Mouse (Mus musculus) lung, embryonic 14.5 days (tissue): Measurements from ENCODE around the gene Fosb. TPM values are rescaled to one million over a fixed set of nuclear protein-coding genes. Genes with fewer than 3 reads are reported as not detected.

Source experiments
- ATAC-seq: fragments of 200-750 bp; cut with Nextera tagmentation; 2 replicates; pipeline ENCODE4 v1.8.0; 2017; ENCODE audit warnings: mild to moderate bottlenecking, moderate TSS enrichment, moderate library complexity; ENCODE audit not compliant: insufficient read depth
- DNase-seq: peaks from one replicate; pipeline ENCODE4 v3.0.0-alpha.2; 2015
- H3K27ac ChIP-seq: fragments of 300-500 bp; sonication (generic); 2 replicates; pipeline ENCODE4 v1.5.1; 2014; ENCODE audit warnings: low read depth, mild to moderate bottlenecking, moderate library complexity
- H3K27me3 ChIP-seq: fragments of 300-500 bp; sonication (generic); 2 replicates; pipeline ENCODE4 v1.6.1; 2014; ENCODE audit warnings: low read length, control low read depth; ENCODE audit not compliant: insufficient read depth
- H3K36me3 ChIP-seq: fragments of 300-500 bp; sonication (generic); 2 replicates; pipeline ENCODE4 v1.6.1; 2014; ENCODE audit warnings: control low read depth; ENCODE audit not compliant: insufficient read depth
- H3K4me1 ChIP-seq: fragments of 300-500 bp; sonication (generic); 2 replicates; pipeline ENCODE4 v1.6.1; 2014; ENCODE audit warnings: antibody characterized with exemption, control low read depth; ENCODE audit not compliant: insufficient read depth
- H3K4me2 ChIP-seq: fragments of 300-500 bp; sonication (generic); 2 replicates; pipeline ENCODE4 v1.6.1; 2014; ENCODE audit warnings: mild to moderate bottlenecking
- H3K4me3 ChIP-seq: fragments of 300-500 bp; sonication (generic); 2 replicates; pipeline ENCODE4 v1.5.1; 2014; ENCODE audit warnings: low read depth, low read length
- H3K9ac ChIP-seq: fragments of 300-500 bp; sonication (generic); 2 replicates; pipeline ENCODE4 v1.6.1; 2014
- H3K9me3 ChIP-seq: fragments of 300-500 bp; sonication (generic); 2 replicates; pipeline ENCODE4 v1.6.1; 2016; ENCODE audit warnings: low read depth, low read length, control low read depth
- CTCF ChIP-seq: IDR thresholded peaks from 2 replicates; pipeline ENCODE4 v1.5.1; 2016; ENCODE audit warnings: antibody characterized with exemption, low read depth
- WGBS: fragments of 180-500 bp; shearing (Covaris S2); extraction: QIAGEN DNeasy Blood & Tissue Kit; methylation state at CpG from one replicate; pipeline ENCODE4 v1.1.7; 2014; 5-methylcytosine and 5-hydroxymethylcytosine counted together
- polyA plus RNA-seq: library from polyadenylated mRNA; unstranded; fragments of >200 nt; fragmentation: Nextera tagmentation; extraction: Ambion mirVana; gene quantifications from 2 replicates; pipeline ENCODE4 v1.2.1, GENCODE M21; 2014

Gene Fosb
- polyA plus RNA-seq, 1 experiment from 2014 or later = not detected

- H3K27me3 ChIP-seq = no peaks in the 10 kb centered on the region
- WGBS = 50% methylated on average over 14 of the region's 14 CpGs
- H3K4me3 ChIP-seq = no peak overlapping the region
- no peak for TF ChIP-seq CTCF
- no peaks in the 10 kb centered on the region for H3K9me3 ChIP-seq
- no peaks in the 10 kb centered on the region for H3K36me3 ChIP-seq
- no peak overlapping the region for H3K27ac ChIP-seq
- no peak for ATAC-seq
- H3K9ac ChIP-seq = no peak overlapping the region
- no peaks in the 10 kb centered on the region for H3K4me1 ChIP-seq
- no peak for DNase-seq
- H3K4me2 ChIP-seq = no peak overlapping the region
Measured at GRCm38 (mm10) chr7:19316451-19317161, 6.8 kb upstream of the Fosb start.

DNA sequence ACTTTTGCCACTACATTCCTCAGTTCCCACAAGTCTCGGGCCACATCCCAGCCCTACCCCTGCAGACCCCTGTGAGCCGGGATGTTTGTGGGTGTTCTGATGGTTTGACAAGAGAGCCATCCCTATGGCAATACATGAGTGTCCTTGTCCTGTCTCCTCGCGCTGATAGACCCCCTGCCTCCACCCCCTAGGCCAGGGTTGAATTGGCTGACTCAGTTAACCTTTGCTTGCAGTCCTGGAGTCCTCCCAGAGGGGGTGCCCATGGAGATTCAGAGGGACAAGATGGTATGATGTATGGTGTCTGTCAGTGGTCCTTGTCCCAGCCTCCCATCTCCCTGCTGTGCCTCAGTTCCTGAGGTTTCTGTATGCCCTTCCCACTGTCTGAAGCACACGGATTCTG is 4.2 kb upstream of the Fosb start:
- Histone ChIP-seq H3K4me2 (no peak overlapping the region), H3K27me3 (no peaks in the 10 kb centered on the region), H3K9ac (no peak overlapping the region), H3K27ac (no peak overlapping the region), H3K4me1 (no peaks in the 10 kb centered on the region), H3K9me3 (no peaks in the 10 kb centered on the region), H3K4me3 (no peak overlapping the region), H3K36me3 (no peaks in the 10 kb centered on the region)
- whole genome bisulfite sequencing = 41% methylated on average over 5 of the region's 5 CpGs
- DNase-seq (no peak), ATAC-seq (no peak)
- no peak for TF ChIP-seq CTCF

DNA sequence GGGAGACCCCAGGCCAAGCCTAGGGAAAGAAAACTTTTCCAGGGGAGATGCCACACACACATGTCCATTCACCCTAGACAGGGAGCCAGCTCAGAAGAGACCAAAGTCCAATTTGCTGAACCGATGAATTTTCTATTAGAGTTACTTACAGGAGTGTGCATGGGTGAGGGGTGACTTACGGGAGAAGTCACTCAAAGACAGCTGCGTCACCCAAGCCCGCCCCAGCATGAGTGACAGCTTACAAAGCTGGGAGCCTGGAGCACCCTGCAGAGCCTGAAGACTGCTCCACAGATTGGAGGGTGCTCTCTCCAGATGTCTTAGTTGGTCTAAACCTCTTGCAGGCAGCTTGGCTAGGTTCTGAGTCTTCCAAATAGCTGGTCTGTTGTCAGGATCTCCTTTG is 2.1 kb upstream of the Fosb start:
- ATAC-seq (no peak), DNase-seq (no peak)
- Histone ChIP-seq H3K4me1 (no peaks in the 10 kb centered on the region), H3K9ac (no peak overlapping the region), H3K4me3 (no peak overlapping the region), H3K9me3 (no peaks in the 10 kb centered on the region), H3K36me3 (no peaks in the 10 kb centered on the region), H3K4me2 (no peak overlapping the region), H3K27me3 (peaks cover 5% of the 10 kb centered on the region; the same call in 1 of the 2 replicates), H3K27ac (no peak overlapping the region)
- 36% methylated on average over 4 of the region's 4 CpGs for WGBS
- no peak for TF ChIP-seq CTCF

- H3K4me3 ChIP-seq = peak overlapping the region; percentile 57
- ATAC-seq (no peak), DNase-seq (peak; percentile 8)
- H3K4me2 ChIP-seq = peak overlapping the region; percentile 100
- H3K27me3 ChIP-seq = peaks cover 31% of the 10 kb centered on the region
- H3K27ac ChIP-seq = no peak overlapping the region
- no peak for TF ChIP-seq CTCF
- peak overlapping the region; percentile 51 for H3K9ac ChIP-seq
- H3K4me1 ChIP-seq = no peaks in the 10 kb centered on the region
- H3K36me3 ChIP-seq = no peaks in the 10 kb centered on the region
- under 1% methylated on average over 48 of the region's 48 CpGs for WGBS
- no peaks in the 10 kb centered on the region for H3K9me3 ChIP-seq
Measured at GRCm38 (mm10) chr7:19309278-19309883, 470 bp downstream of the Fosb start.

- Histone ChIP-seq H3K9ac (peak overlapping the region; percentile 51), H3K4me2 (peak overlapping the region; percentile 100), H3K4me3 (peak overlapping the region; percentile 57), H3K27ac (peak overlapping the region; percentile 77), H3K27me3 (peaks cover 38% of the 10 kb centered on the region), H3K4me1 (no peaks in the 10 kb centered on the region), H3K9me3 (no peaks in the 10 kb centered on the region), H3K36me3 (no peaks in the 10 kb centered on the region)
- DNase-seq (peak; percentile 97), ATAC-seq (peak; percentile 87)
- under 1% methylated on average over 58 of the region's 58 CpGs for WGBS
- TF ChIP-seq CTCF = peak; percentile 39
Measured at GRCm38 (mm10) chr7:19308454-19309277, 1.2 kb downstream of the Fosb start.

- H3K27ac ChIP-seq = peak overlapping the region; percentile 77
- H3K9me3 ChIP-seq = no peaks in the 10 kb centered on the region
- peak; percentile 31 for TF ChIP-seq CTCF
- peaks cover 46% of the 10 kb centered on the region for H3K27me3 ChIP-seq
- H3K9ac ChIP-seq = peak overlapping the region; percentile 49
- H3K4me3 ChIP-seq = peak overlapping the region; percentile 57
- no peaks in the 10 kb centered on the region for H3K4me1 ChIP-seq
- peak overlapping the region; percentile 100 for H3K4me2 ChIP-seq
- ATAC-seq (peak; percentile 61), DNase-seq (peak; percentile 81)
- WGBS = 2% methylated on average over 18 of the region's 18 CpGs
- no peaks in the 10 kb centered on the region for H3K36me3 ChIP-seq
Measured at GRCm38 (mm10) chr7:19307739-19308453, 2.0 kb downstream of the Fosb start.
